Mouse (Mus musculus): ENCODE data around the gene Cldn20. TPM values are rescaled to one million over a fixed set of nuclear protein-coding genes. Genes with fewer than 3 reads are reported as not detected.

Gene Cldn20
- polyA plus RNA-seq (2012; fragmentation: generic; extraction: Trizol): 0.19 TPM

DNA sequence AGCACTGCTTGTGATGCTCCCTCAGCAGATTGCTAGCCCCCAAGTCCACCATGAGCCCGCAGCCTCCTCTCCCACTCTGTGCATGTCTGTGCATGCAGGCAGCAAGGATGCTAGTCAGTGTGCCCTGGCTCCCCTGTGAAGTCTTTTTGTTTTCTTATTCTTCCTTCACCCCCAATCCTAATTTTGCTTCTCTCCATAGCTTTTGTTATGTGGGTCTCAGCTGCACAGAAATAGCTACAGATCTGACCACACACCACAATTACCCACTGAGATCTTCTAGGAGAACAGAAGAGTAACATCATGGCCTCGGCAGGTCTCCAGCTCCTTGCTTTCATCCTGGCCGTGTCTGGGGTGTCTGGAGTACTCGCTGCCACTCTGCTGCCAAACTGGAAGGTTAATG, at the start of gene Cldn20:
Cldn20 (plus strand) TSS at position 301 of the 400 bp plus-strand sequence.
- Histone ChIP-seq H3K36me3 (ENCODE audit: control insufficient read depth, insufficient read depth) (no peaks in the 10 kb centered on the region), H3K27me3 (ENCODE audit: control insufficient read depth, insufficient read depth, insufficient read length) (no peaks in the 10 kb centered on the region), H3K4me2 (ENCODE audit: low read depth) (no peak within 1 kb of the TSS), H3K4me3 (no peak within 1 kb of the TSS), H3K79me2 (ENCODE audit: control insufficient read depth, insufficient read depth) (no peaks in the 10 kb centered on the region), H3ac (ENCODE audit: control insufficient read depth, insufficient read length) (no peak within 1 kb of the TSS)
- TF ChIP-seq SRF (IDR thresholded peaks at IDR 0.05; ENCODE audit: control insufficient read depth, insufficient read length, low read depth) (no peak), POLR2A (IDR thresholded peaks at IDR 0.05; ENCODE audit: insufficient read length, low read depth) (no peak), TCF3 (IDR thresholded peaks at IDR 0.05; ENCODE audit: insufficient read length, low read depth) (no peak), MYOG (IDR thresholded peaks at IDR 0.05; ENCODE audit: control insufficient read depth in 1 of 3, insufficient read depth in 1 of 3, insufficient read length in 2 of 3, low read depth in 2 of 3) (no peak), REST (IDR thresholded peaks at IDR 0.05; ENCODE audit: insufficient read depth, insufficient read length) (no peak), MAX (IDR thresholded peaks at IDR 0.05; ENCODE audit: low read depth) (no peak)

DNA sequence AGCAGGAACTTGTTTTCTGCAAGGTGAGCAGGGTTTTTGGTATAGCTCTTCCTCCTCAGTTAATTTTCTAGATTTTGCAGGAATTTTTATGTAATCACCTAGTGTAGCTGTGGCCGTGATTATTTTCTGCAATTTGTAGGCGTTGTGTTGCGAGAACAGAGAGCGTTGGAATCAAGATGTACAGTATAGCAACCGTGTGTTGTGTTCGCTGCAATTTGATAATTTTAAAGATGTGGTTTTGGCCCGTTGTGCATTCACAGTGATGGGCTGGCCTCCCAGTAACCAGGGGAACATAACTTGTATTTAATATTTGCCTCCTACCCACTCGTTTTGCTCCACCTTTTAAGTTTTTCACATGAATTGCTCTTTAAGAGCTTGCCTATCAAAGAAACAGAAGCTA, 49.3 kb upstream of the Cldn20 start:
- Histone ChIP-seq H3K27me3 (ENCODE audit: control insufficient read depth, insufficient read depth, insufficient read length) (no peaks in the 10 kb centered on the region), H3K36me3 (ENCODE audit: control insufficient read depth, insufficient read depth) (peaks cover 17% of the 10 kb centered on the region), H3ac (ENCODE audit: control insufficient read depth, insufficient read length) (no peak overlapping the region), H3K4me2 (ENCODE audit: low read depth) (no peak overlapping the region), H3K4me3 (no peak overlapping the region), H3K79me2 (ENCODE audit: control insufficient read depth, insufficient read depth) (no peaks in the 10 kb centered on the region)
- TF ChIP-seq MAX (IDR thresholded peaks at IDR 0.05; ENCODE audit: low read depth): no peak
- no peak for TF ChIP-seq TCF3 (IDR thresholded peaks at IDR 0.05; ENCODE audit: insufficient read length, low read depth)
- no peak for TF ChIP-seq POLR2AphosphoS2 (IDR thresholded peaks at IDR 0.05; ENCODE audit: insufficient read length, low read depth)
- no peak for TF ChIP-seq MYOG (IDR thresholded peaks at IDR 0.05; ENCODE audit: control insufficient read depth in 1 of 3, insufficient read depth in 1 of 3, insufficient read length in 2 of 3, low read depth in 2 of 3)
- TF ChIP-seq MYOD1 (IDR thresholded peaks at IDR 0.05; ENCODE audit: control insufficient read depth in 1 of 3, insufficient read length in 2 of 3, low read depth in 2 of 3): no peak
- TF ChIP-seq USF1 (IDR thresholded peaks at IDR 0.05; ENCODE audit: low read depth): no peak
- no peak for TF ChIP-seq E2F4 (IDR thresholded peaks at IDR 0.05; ENCODE audit: insufficient read depth)
- TF ChIP-seq TCF12 (IDR thresholded peaks at IDR 0.05; ENCODE audit: insufficient read depth, poor library complexity, severe bottlenecking): no peak
- TF ChIP-seq SRF (IDR thresholded peaks at IDR 0.05; ENCODE audit: control insufficient read depth, insufficient read length, low read depth): no peak

DNA sequence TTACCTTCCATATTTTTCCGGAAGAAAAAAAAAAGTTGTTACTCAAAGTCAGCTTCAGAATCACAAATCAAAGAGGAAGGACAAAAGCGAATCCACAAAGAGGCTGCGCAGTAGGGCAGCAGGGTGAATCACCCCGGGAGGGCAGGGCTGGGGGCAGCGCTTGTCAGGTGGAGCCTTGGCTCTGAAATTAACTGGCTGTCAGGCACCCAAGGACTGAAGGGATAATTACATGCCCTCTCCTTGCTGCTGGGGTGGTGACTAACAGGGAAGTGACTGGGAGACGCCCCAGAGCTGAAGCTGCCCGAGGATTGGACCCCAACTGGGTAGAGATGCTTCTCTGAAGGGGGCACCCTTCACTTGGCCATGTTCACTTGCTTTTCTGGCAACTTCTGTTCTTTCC, 46.5 kb upstream of the Cldn20 start:
- H3K36me3 ChIP-seq (ENCODE audit: control insufficient read depth, insufficient read depth): no peaks in the 10 kb centered on the region
- no peak overlapping the region for H3ac ChIP-seq (ENCODE audit: control insufficient read depth, insufficient read length)
- no peaks in the 10 kb centered on the region for H3K79me2 ChIP-seq (ENCODE audit: control insufficient read depth, insufficient read depth)
- TF ChIP-seq CEBPB (IDR thresholded peaks at IDR 0.05; ENCODE audit: insufficient read depth, poor library complexity, severe bottlenecking): no peak
- no peak for TF ChIP-seq USF1 (IDR thresholded peaks at IDR 0.05; ENCODE audit: low read depth)
- no peak for TF ChIP-seq MYOG (IDR thresholded peaks at IDR 0.05; ENCODE audit: control insufficient read depth in 1 of 3, insufficient read depth in 1 of 3, insufficient read length in 2 of 3, low read depth in 2 of 3)
- no peak for TF ChIP-seq POLR2AphosphoS2 (IDR thresholded peaks at IDR 0.05; ENCODE audit: insufficient read length, low read depth)
- no peak for TF ChIP-seq E2F4 (IDR thresholded peaks at IDR 0.05; ENCODE audit: insufficient read depth)
- no peak for TF ChIP-seq REST (IDR thresholded peaks at IDR 0.05; ENCODE audit: insufficient read depth, insufficient read length)
- H3K27me3 ChIP-seq (ENCODE audit: control insufficient read depth, insufficient read depth, insufficient read length): no peaks in the 10 kb centered on the region
- H3K4me2 ChIP-seq (ENCODE audit: low read depth): no peak overlapping the region
- no peak overlapping the region for H3K4me3 ChIP-seq

DNA sequence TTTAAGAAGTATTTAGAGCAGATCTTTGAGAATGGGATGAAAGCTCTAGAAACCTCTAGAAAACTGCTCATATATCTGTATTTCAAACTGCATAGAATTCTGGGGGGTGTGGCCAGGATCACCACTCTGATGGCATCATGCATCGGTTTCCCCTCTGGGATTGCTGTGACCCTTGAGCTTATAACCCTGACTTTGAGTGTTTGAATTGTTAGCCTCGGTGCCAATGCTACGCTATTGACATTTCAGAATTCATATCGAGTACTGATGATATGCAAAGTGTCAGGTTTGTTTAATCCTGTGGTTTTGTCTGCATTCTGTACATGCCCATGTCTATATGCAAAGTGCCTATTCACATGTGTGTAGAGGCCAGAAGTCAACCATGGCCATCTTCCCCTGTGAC, 45.1 kb upstream of the Cldn20 start:
- Histone ChIP-seq H3K4me2 (ENCODE audit: low read depth) (no peak overlapping the region), H3K79me2 (ENCODE audit: control insufficient read depth, insufficient read depth) (no peaks in the 10 kb centered on the region), H3K27me3 (ENCODE audit: control insufficient read depth, insufficient read depth, insufficient read length) (no peaks in the 10 kb centered on the region), H3ac (ENCODE audit: control insufficient read depth, insufficient read length) (no peak overlapping the region), H3K4me3 (no peak overlapping the region), H3K36me3 (ENCODE audit: control insufficient read depth, insufficient read depth) (no peaks in the 10 kb centered on the region)
- TF ChIP-seq E2F4 (IDR thresholded peaks at IDR 0.05; ENCODE audit: insufficient read depth): no peak
- no peak for TF ChIP-seq TCF12 (IDR thresholded peaks at IDR 0.05; ENCODE audit: insufficient read depth, poor library complexity, severe bottlenecking)
- TF ChIP-seq MYOD1 (IDR thresholded peaks at IDR 0.05; ENCODE audit: control insufficient read depth in 1 of 3, insufficient read length in 2 of 3, low read depth in 2 of 3): no peak
- no peak for TF ChIP-seq TCF3 (IDR thresholded peaks at IDR 0.05; ENCODE audit: insufficient read length, low read depth)
- TF ChIP-seq CEBPB (IDR thresholded peaks at IDR 0.05; ENCODE audit: insufficient read depth, poor library complexity, severe bottlenecking): no peak
- no peak for TF ChIP-seq POLR2AphosphoS2 (IDR thresholded peaks at IDR 0.05; ENCODE audit: insufficient read length, low read depth)

DNA sequence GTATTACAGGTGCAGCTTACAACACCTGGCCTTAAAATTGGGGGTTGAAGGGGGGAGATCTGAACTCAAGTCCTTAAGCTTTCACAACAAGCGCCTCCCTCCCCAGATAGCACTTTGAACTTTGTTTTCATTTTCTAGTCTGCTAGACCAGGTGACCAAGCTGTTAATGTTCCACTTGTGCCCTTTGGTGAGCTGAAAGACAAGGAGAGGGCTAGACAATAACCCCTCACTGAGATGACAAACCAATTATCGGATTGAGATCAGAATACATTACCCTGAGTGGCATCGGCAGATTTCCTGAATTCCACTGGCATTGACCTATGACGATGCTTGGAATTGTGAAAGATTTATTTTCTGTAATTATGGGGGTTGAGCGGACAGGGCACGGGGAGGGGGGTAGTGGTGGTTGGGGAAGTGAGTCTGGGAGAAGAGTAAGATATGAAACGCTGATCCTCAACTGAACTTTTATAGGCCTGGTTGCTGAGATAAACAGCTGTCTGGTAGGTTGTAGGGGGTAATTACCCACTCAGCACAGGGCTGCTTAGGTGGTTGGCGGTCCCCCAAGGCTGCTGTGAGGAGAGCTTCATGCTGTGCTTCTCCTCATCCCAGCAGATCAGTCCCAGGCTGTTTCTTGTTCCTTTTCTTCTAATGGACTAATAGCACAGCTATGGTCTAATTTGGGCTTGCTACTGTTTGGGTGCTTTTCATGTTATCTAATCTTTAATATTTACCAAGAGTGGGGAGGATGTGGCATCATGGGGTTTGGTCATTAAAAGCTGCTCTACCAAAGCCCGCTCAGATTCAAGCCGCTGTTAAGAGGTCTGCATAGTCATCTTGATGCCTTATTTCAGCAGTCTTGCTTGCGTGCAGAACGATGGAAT, 44.4 kb upstream of the Cldn20 start:
- no peak overlapping the region for H3K4me2 ChIP-seq (ENCODE audit: low read depth)
- no peaks in the 10 kb centered on the region for H3K27me3 ChIP-seq (ENCODE audit: control insufficient read depth, insufficient read depth, insufficient read length)
- TF ChIP-seq MAX (IDR thresholded peaks at IDR 0.05; ENCODE audit: low read depth) (no peak), MYOG (IDR thresholded peaks at IDR 0.05; ENCODE audit: control insufficient read depth in 1 of 3, insufficient read depth in 1 of 3, insufficient read length in 2 of 3, low read depth in 2 of 3) (no peak), E2F4 (IDR thresholded peaks at IDR 0.05; ENCODE audit: insufficient read depth) (no peak), USF1 (IDR thresholded peaks at IDR 0.05; ENCODE audit: low read depth) (no peak), TCF12 (IDR thresholded peaks at IDR 0.05; ENCODE audit: insufficient read depth, poor library complexity, severe bottlenecking) (no peak), REST (IDR thresholded peaks at IDR 0.05; ENCODE audit: insufficient read depth, insufficient read length) (no peak), MYOD1 (IDR thresholded peaks at IDR 0.05; ENCODE audit: control insufficient read depth in 1 of 3, insufficient read length in 2 of 3, low read depth in 2 of 3) (no peak), TCF3 (IDR thresholded peaks at IDR 0.05; ENCODE audit: insufficient read length, low read depth) (no peak), SRF (IDR thresholded peaks at IDR 0.05; ENCODE audit: control insufficient read depth, insufficient read length, low read depth) (no peak), CEBPB (IDR thresholded peaks at IDR 0.05; ENCODE audit: insufficient read depth, poor library complexity, severe bottlenecking) (no peak), POLR2AphosphoS2 (IDR thresholded peaks at IDR 0.05; ENCODE audit: insufficient read length, low read depth) (no peak), POLR2A (IDR thresholded peaks at IDR 0.05; ENCODE audit: insufficient read length, low read depth) (no peak)
- no peaks in the 10 kb centered on the region for H3K36me3 ChIP-seq (ENCODE audit: control insufficient read depth, insufficient read depth)
- no peak overlapping the region for H3K4me3 ChIP-seq
- no peak overlapping the region for H3ac ChIP-seq (ENCODE audit: control insufficient read depth, insufficient read length)
- no peaks in the 10 kb centered on the region for H3K79me2 ChIP-seq (ENCODE audit: control insufficient read depth, insufficient read depth)
